Mouse (Mus musculus) frontal cortex, postnatal 25 days (tissue): ENCODE results near the gene Mospd1.

Experiments used
- DNase-seq, 2 experiments: peaks; one replicate each; pipeline ENCODE4 v3.0.0; 2022; ENCODE audit warnings: low spot score in 2 of 2

Mospd1 gene

GRCm38 (mm10) chrX:53370366-53370740 lies at the start of gene Mospd1:
Mospd1 (minus strand) TSS chrX:53370502.
- peak; percentile 51 to 63 for DNase-seq

- DNase-seq: no peak
These were observed 16.1 kb upstream of the Mospd1 start for GRCm38 (mm10) chrX:53386362-53386761.

- DNase-seq: no peak
These were observed 12.8 kb upstream of the Mospd1 start for GRCm38 (mm10) chrX:53383122-53383521.

- DNase-seq: no peak
These were observed 552 bp downstream of the Mospd1 start for GRCm38 (mm10) chrX:53369534-53370365.

GRCm38 (mm10) chrX:53364668-53365383 lies 5.5 kb downstream of the Mospd1 start:
- DNase-seq: no peak

- DNase-seq: no peak
These were observed 21.9 kb downstream of the Mospd1 start for GRCm38 (mm10) chrX:53348374-53348773.

- peak; percentile 9 to 14 for DNase-seq
These were observed 28.8 kb downstream of the Mospd1 start for GRCm38 (mm10) chrX:53341531-53341930.

- no peak for DNase-seq
These were observed 32.9 kb downstream of the Mospd1 start for GRCm38 (mm10) chrX:53337355-53337754.

- no peak for DNase-seq
These were observed 39.9 kb downstream of the Mospd1 start for GRCm38 (mm10) chrX:53330396-53330795.

- no peak for DNase-seq
These were observed 49.2 kb downstream of the Mospd1 start for GRCm38 (mm10) chrX:53321111-53321510.

- no peak for DNase-seq
These were observed 49.7 kb downstream of the Mospd1 start for GRCm38 (mm10) chrX:53320564-53320963.
